7 mouse cellular contexts compared by ENCODE assay signal in genomic region chr1:93634481-93634891, GRCm38 (mm10). TPM values are rescaled to one million over a fixed set of nuclear protein-coding genes. Genes with fewer than 3 reads are reported as not detected.
DNase-seq lines count a peak whose midpoint lies in the region; TF ChIP-seq lines count a peak whose summit lies in the region.

No protein-coding gene starts in this region.

- TF ChIP-seq CTCF in gastrocnemius, adult 2 months (IDR thresholded peaks at IDR 0.05) = no peak

- intact Hi-C loops in gastrocnemius, adult 2 months (cut with DNase I) = loop anchor here (2.0 kb wide), 1 partner anchor 168 kb away; the partner anchor contains the start of gene Ing5

- peak; percentile 69 for DNase-seq in NIH3T3 (ENCODE audit: low read depth)
- DNase-seq in cerebellum, adult 9-11 months = peak; percentile 52
- peak; percentile 51 for DNase-seq in gastrocnemius, adult 2 months
- peak; percentile 32 for DNase-seq in induced T-regulatory cell, adult 2 months (ENCODE audit: low read depth)
- peak; percentile 37 to 64 for DNase-seq in left cerebral cortex, adult 9 months (ENCODE audit: low spot score in 2 of 2)
- peak; percentile 63 to 80 for DNase-seq in lung, postnatal 4 days
- peak; percentile 27 for DNase-seq in right cerebral cortex, postnatal 4 days

- peak overlapping the region; percentile 86 for H3K4me3 ChIP-seq in gastrocnemius, adult 2 months

- peak overlapping the region; percentile 98 for H3K27ac ChIP-seq in gastrocnemius, adult 2 months

RNA-seq across cellular contexts. Expression of gene Stk25, which starts 24.0 kb away (rescaled TPM):
- 10 to 100 TPM; 90.1 to 90.5 TPM for total RNA-seq in gastrocnemius, adult 2 months (2021)

RNA-seq across cellular contexts. Expression of gene Bok, which starts 51.0 kb away (rescaled TPM):
- 1 to 10 TPM in 1 of 2 experiments, under 1 TPM in 1; 0.59 to 1.1 TPM for total RNA-seq in gastrocnemius, adult 2 months (2021)

Comparison
In these comparisons a context has a peak if more than half of its experiments do, and no peak if none do; other contexts are left out.
1. Peak in every context shown above with its lines: DNase-seq, H3K4me3 ChIP-seq and H3K27ac ChIP-seq.